Mouse (Mus musculus) urinary bladder, postnatal 14 days (tissue): ENCODE data around the gene Klra2.
A peak's percentile ranks its signal among the peaks of the same experiment; 100 is the strongest.
"Not testable (repeated sequence)": the region's sequence is repeated elsewhere in the genome, so short reads cannot be mapped to it uniquely, and the experiment has no call there.

ENCODE experiments used
- DNase-seq: peaks from one replicate; pipeline ENCODE4 v3.0.0; 2021; ENCODE audit warnings: low spot score

Klra2 gene

DNA sequence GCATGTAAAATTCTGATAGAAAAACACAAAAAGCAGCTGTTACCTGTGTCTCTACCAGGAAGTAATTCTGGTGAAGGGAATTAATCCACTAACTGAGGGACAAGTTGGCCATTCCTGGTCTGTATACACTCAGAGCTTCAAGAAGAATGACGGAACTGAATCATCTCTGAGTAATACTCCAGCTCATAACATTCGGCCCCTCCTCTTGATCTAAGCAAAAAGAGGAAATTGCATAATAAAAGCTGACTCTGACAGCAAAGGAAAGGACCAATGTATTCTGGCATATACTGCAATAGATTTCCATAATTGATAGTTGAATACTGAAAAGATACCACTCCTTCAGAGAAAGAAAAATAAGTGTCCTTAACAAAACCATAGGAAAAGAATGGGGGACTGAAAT lies at the start of gene Klra2:
Klra2 (minus strand) TSS at position 157 of the 400 bp plus-strand sequence.
- no peak for DNase-seq

DNA sequence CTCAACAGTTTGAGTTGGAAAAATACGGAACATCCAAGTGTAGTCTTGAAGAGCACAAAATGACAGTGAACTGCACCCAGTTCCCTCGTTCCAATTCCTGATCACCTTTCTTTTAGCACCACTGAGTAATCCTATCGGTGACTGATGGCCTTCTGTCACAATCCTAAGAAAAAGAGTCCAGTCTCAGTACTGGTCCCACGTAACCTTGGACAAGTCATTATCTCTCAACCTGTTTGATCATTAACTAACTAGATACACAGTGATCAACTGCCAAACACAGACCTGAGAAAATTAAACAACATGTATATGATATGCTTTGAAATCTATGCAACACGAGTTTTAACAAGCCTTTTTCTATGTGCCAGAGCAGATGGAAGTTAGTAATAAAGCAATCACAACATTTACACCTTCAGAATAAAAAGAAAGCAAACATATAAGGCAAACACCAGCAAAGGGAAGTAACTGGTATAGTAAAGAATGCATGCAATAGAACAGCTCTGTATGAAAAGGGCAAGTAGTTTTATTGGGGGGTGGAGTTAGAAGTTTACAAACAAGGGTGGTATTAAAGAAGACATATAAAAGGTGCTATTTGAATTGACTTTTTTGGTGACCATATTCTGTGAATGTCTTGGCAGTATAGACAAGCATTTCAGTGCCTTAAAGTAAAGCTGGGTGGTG lies 47.4 kb upstream of the Klra2 start:
- no peak for DNase-seq

DNA sequence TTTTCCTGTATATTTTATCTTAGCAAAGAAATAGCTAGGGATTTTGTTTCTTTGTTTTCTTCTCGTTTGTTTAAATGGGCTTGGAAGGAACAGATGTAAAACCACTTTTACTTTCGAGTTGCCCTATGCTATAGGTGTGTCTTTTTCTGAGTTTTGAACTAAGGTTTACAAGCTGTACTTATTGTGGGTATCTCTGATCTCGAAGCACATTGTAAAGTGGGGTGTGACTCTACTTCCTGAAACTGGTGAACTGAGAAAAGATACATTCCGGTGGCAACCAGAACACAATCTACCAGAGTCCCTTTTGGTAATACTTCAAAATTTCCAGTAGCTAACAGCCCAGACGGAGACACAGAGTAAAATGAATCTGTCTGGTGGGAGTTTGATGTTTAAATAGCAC lies 46.8 kb upstream of the Klra2 start:
- no peak for DNase-seq

DNA sequence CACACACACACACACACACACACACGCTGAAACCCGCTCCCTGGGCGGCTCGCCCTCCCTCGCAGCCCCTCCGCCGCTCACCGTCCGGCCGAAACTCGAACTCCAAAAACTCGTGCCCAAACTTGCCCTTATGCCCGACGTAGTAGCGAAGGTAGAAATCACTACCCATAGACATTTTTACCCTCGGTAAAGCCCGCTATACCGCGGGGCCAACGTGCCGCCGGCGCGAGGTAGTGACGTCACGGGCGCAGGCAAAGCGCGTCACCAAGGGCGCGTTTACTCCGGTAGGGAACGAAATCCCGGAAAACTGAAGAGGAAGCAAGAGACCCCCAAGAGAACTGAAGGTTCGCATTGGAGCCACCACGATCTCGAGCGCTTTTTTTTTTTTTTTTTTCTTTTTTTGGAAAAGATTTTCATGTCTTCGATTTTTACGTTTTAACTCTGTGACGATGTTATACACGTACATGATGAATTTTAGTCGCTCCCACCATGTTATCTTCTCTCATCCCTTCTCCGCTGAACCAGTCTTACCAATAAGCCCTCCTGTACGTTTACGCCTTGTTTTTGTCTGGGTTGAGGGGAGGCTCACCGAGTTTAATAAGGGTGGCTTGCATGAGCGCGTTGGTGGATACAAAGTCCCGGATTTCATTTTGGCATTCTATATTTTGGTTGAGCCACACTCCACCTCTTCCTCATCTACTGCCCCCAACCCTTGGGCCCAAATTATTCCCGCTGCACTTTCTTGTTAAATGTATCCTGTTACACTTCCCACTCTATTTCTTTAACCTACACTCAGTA lies 46.0 kb upstream of the Klra2 start, which contains the start of gene Magohb:
Magohb (minus strand) TSS at position 254 of the 798 bp plus-strand sequence.
- DNase-seq: peak; percentile 88

DNA sequence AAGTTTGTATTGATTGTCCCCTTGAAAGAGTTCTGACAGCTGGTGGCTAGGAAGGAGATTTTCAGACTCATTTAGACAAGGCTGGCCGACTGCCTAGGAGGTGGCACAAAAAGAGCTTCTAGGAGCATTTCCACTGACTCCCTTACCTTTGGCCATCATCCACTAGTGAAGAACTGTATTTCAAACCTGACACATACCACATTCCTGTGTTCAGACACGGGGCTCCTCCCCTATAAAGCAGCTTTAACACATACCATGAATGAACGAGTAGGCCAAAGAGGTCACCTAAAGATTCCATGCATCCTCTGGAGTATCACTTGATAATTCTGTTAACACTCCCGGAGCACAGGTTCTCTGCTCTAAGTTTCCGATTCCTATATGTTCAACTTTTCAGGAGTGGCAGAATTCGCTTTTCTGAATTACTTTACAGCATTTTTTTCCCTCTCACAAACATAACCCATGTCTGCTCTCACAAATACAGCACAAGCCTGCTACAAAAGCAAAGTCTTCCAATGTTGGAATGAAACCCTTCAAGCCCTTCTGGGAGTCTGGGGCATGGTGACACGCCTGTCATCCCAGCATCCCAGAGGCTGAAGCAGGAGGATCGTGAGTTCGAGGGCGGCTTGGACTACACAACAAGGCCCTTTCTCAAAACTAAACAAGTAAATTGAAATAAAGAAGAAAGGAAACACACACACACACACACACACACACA lies 45.3 kb upstream of the Klra2 start:
- DNase-seq: peak; percentile 14

DNA sequence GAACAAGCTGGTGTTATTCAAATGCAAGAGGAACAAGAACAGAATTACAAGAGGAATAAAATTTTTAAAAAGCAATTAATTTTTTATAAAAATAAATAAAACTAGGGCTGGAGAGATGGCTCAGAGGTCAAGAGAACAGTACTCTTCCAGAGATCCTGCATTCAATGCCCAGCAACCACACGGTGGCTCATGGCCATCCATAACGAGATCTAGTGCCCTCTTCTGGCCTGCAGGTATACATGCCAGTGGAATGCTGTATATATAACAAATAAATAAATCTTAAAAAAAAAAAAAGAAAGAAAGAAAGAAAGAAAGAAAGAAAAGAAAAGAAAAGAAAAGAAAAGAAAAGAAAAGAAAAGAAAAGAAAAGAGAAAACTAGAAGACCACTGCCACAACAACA lies 43.3 kb upstream of the Klra2 start:
- peak; percentile 35 for DNase-seq

DNA sequence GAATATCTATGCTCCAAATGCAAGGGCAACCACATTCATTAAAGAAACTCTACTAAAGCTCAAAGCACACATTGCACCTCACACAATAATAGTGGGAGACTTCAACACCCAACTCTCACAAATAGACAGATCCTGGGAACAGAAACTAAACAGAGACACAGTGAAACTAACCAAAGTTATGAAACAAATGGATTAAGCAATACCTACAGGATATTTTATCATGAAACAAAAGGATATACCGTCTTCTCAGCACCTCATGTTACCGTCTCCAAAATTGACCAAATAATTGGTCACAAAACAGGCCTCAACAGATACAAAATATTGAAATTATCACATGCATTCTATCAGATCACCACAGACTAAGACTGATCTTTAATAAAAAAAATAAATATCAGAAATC lies 31.0 kb upstream of the Klra2 start:
- DNase-seq: not testable (repeated sequence)

DNA sequence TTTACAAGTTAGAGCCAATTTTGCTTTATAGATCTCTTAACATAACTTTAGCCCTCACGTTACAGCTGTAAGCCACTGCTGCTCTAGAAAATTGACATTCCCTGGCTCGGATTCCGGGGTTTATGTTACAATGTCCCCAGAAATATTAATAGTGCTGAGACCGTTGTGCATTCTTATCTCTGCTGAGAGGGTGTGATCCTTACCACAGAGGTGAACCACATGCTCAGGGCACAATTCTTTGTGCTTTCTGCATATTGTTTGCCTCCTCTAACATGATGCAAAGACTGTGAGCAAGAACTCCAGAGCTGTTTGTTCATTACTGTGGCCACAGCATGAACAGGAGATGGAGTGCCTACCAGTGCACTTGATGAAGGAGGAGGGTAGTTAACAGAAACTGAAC lies 29.5 kb upstream of the Klra2 start:
- no peak for DNase-seq

DNA sequence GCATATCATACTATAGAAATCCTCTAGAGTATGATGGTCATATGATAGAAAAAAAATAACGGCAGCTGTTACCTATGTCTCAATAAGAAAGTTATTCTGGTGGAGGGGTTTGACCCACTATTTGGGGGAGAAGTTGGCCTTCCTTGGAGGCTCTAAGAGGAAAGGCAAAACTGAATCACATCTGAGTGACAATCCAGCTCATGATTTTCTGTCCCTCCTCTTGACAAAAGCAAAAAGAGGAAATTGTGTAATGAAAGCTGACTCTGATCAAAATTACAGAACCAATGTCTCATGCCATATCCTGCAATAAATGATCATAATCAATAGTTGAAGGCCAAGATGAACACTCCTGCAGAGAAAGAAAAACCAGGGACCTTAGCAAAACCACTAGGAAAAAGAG lies 25.1 kb upstream of the Klra2 start:
- DNase-seq: no peak

DNA sequence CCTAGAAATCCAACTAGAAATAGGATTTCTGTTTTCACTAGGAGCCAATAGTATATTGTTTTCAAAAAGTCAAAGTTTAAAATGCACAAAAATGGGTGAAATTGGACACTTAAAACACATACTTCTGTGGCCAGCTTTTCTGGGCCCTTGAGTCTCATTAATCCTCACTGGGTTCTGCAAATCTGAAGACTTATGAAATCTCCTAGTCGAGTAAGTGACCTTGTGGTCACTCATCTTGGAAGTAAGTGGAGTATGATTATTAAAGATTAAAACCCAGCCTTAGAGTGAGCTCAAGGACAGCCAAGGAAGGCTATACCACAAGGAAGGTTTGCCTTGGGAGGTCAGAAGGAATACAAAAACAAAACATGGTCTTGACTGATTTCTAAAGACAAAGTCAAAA lies 23.1 kb upstream of the Klra2 start:
- DNase-seq: no peak

DNA sequence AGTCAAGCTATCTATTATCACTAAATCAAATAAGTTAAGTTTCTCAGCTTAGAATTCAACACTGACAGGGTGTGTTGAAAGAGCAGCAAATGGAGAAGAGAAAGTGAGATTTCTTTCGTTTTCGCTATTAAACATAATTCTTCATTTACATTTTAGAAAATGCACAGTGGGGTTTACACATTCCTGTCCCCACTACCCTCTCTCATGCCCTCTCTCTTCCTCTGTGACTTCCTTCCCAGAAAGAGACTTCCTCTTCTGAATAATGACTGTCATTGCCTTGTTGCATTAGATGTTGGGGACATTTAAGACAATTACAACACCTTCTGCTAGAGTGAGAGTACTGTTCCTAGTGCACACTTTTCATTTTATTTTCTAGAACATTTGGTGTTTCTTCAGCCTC lies 22.4 kb upstream of the Klra2 start:
- DNase-seq: no peak

DNA sequence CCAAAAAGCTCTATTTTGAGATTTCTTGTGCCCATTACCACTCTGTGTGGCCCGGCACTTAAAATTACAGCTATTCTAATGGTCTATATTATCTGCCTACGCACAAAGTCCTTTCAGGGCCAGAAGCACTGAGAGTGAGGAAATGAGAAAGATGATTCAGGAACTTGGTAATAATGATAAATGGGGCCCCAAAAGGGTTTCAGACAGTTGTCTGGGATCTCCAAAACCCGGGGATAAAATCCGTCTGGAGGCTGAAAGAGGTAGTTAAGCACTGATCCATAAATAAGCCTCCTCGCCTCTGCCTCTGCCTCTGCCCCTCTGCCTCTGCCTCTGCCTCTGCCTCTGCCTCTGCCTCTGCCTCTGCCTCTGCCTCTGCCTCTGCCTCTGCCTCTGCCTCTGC lies 17.0 kb upstream of the Klra2 start:
- DNase-seq: no peak

DNA sequence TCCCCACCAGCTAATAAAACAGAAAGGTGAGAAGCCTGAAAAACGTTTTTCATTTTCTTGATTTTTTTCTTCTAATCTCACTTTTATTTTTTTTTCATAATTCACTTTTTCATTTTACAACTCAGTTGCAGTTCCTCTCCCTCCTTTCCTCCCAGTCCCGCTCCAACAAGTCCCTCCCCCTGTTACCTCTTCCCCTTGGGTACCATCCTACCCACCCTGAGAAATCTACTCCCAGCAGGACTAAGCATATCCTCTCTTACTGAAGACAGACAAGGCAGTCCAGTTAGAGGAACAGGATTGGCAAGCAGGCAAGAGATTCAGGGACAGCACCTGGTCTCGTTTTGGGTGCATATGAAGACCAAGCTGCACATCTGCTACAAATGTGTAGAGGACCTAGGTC lies 15.6 kb upstream of the Klra2 start:
- DNase-seq: no peak

DNA sequence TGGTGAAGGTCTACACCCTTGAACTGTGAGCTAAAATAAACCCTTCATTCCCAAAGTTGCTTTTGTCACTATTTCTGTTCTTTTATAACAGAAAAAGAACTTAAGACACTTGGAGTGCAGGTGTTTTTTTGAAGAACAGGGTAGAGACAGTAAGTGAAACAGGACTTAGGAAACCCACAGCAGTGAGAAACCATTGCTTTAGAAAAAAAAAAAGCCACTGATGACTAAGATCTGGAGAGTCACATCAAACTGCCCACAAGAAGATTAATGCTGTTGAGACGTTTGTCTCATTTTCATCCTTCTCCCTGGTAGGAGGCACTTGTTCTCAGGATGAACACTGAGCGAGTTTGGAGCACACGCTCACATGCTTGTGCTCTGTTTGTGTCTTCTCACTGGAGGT lies 14.8 kb upstream of the Klra2 start:
- no peak for DNase-seq

DNA sequence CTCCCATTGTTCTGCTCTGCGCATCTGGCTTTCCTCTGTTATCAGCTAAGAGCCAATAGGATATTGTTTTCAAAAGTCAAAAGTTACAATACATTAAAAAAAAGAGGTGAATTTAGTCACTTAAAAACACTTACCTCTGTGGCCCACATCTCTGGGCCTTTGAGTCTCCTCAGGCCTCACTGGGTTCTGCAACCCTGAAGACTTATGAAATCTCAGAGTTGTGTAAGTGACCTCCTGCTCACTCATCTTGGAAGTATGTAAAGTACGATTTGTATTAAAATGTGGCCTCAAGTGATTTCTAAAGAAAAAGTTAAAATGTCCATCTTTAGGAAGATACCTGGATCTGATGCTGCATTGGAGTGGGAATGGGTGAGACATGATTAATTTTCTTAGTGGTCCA lies 2.1 kb downstream of the Klra2 start:
- no peak for DNase-seq
